Mouse (Mus musculus) erythroblast, embryonic 14.5 days (primary cell): ENCODE data around the gene Erf. TPM values are rescaled to one million over a fixed set of nuclear protein-coding genes. Genes with fewer than 3 reads are reported as not detected.

Experiments used
- H3K27me3 ChIP-seq: 2 replicates; pipeline ENCODE4 v1.6.1; 2012; ENCODE audit warnings: inconsistent platforms; ENCODE audit not compliant: control insufficient read depth
- H3K36me3 ChIP-seq: 2 replicates; pipeline ENCODE4 v1.6.1; 2012; ENCODE audit warnings: mild to moderate bottlenecking, inconsistent platforms; ENCODE audit not compliant: control insufficient read depth
- H3K4me1 ChIP-seq: 2 replicates; pipeline ENCODE4 v1.6.1; 2012; ENCODE audit warnings: inconsistent platforms; ENCODE audit not compliant: control insufficient read depth
- H3K4me3 ChIP-seq: replicated peaks from 2 replicates; pipeline ENCODE3; 2012; ENCODE audit warnings: moderate library complexity, mild to moderate bottlenecking, inconsistent platforms
- H3K9me3 ChIP-seq: 2 replicates; pipeline ENCODE4 v1.6.1; 2012; ENCODE audit warnings: low read length, inconsistent platforms, mixed read lengths; ENCODE audit not compliant: control insufficient read depth
- GATA1 ChIP-seq: IDR thresholded peaks from 2 replicates; pipeline ENCODE4 v1.6.1; 2012; ENCODE audit warnings: low read length, inconsistent platforms, mixed read lengths
- TAL1 ChIP-seq: IDR thresholded peaks from 3 replicates; pipeline ENCODE4 v1.6.1; 2012; ENCODE audit warnings: low read length, inconsistent platforms, mixed read lengths
- polyA plus RNA-seq: library from polyadenylated mRNA; stranded (reverse); fragments of >175 nt; gene quantifications from 2 replicates; pipeline ENCODE4 v1.2.3, GENCODE M21; 2012

The Erf gene
- polyA plus RNA-seq, 1 experiment, result 3.2 TPM

- TF ChIP-seq GATA1 (no peak), TAL1 (no peak)
- Histone ChIP-seq H3K9me3 (no peaks in the 10 kb centered on the region), H3K4me3 (peak overlapping the region; percentile 68), H3K27me3 (no peaks in the 10 kb centered on the region), H3K4me1 (peaks cover 77% of the 10 kb centered on the region), H3K36me3 (peaks cover 70% of the 10 kb centered on the region)
These were observed 30.7 kb downstream of the Erf start for GRCm38 (mm10) chr7:25219756-25220456.

- Histone ChIP-seq H3K4me1 (peaks cover 78% of the 10 kb centered on the region), H3K4me3 (peak overlapping the region; percentile 68), H3K9me3 (no peaks in the 10 kb centered on the region), H3K27me3 (no peaks in the 10 kb centered on the region), H3K36me3 (peaks cover 70% of the 10 kb centered on the region)
- TF ChIP-seq GATA1 (no peak), TAL1 (no peak)
These were observed 31.2 kb downstream of the Erf start for GRCm38 (mm10) chr7:25219416-25219750.

GRCm38 (mm10) chr7:25218705-25219415 is 31.7 kb downstream of the Erf start:
- Histone ChIP-seq H3K9me3 (no peaks in the 10 kb centered on the region), H3K27me3 (no peaks in the 10 kb centered on the region), H3K36me3 (peaks cover 70% of the 10 kb centered on the region), H3K4me1 (peaks cover 78% of the 10 kb centered on the region), H3K4me3 (peak overlapping the region; percentile 68)
- TF ChIP-seq TAL1 (no peak), GATA1 (no peak)

GRCm38 (mm10) chr7:25217653-25218395 is 32.7 kb downstream of the Erf start:
- no peaks in the 10 kb centered on the region for H3K27me3 ChIP-seq
- peaks cover 70% of the 10 kb centered on the region for H3K36me3 ChIP-seq
- no peaks in the 10 kb centered on the region for H3K9me3 ChIP-seq
- TF ChIP-seq GATA1, result no peak
- no peak for TF ChIP-seq TAL1
- peaks cover 73% of the 10 kb centered on the region for H3K4me1 ChIP-seq
- H3K4me3 ChIP-seq, result peak overlapping the region; percentile 68

- peaks cover 98% of the 10 kb centered on the region for H3K36me3 ChIP-seq
- H3K9me3 ChIP-seq, result no peaks in the 10 kb centered on the region
- TF ChIP-seq GATA1, result no peak
- no peak for TF ChIP-seq TAL1
- no peak overlapping the region for H3K4me3 ChIP-seq
- no peaks in the 10 kb centered on the region for H3K27me3 ChIP-seq
- peaks cover 78% of the 10 kb centered on the region for H3K4me1 ChIP-seq
These were observed 36.4 kb downstream of the Erf start for GRCm38 (mm10) chr7:25214172-25214571.

- Histone ChIP-seq H3K27me3 (no peaks in the 10 kb centered on the region), H3K36me3 (peaks cover 99% of the 10 kb centered on the region), H3K4me1 (peaks cover 82% of the 10 kb centered on the region), H3K9me3 (no peaks in the 10 kb centered on the region), H3K4me3 (no peak overlapping the region)
- TF ChIP-seq TAL1 (no peak), GATA1 (no peak)
These were observed 37.5 kb downstream of the Erf start for GRCm38 (mm10) chr7:25213099-25213498.

GRCm38 (mm10) chr7:25210482-25210881 is 40.1 kb downstream of the Erf start:
- Histone ChIP-seq H3K36me3 (peaks cover 100% of the 10 kb centered on the region), H3K27me3 (no peaks in the 10 kb centered on the region), H3K4me1 (peaks cover 90% of the 10 kb centered on the region), H3K9me3 (no peaks in the 10 kb centered on the region), H3K4me3 (peak overlapping the region; percentile 59)
- no peak for TF ChIP-seq TAL1
- TF ChIP-seq GATA1, result no peak

- Histone ChIP-seq H3K4me1 (peaks cover 92% of the 10 kb centered on the region), H3K9me3 (no peaks in the 10 kb centered on the region), H3K36me3 (peaks cover 100% of the 10 kb centered on the region), H3K4me3 (peak overlapping the region; percentile 59), H3K27me3 (no peaks in the 10 kb centered on the region)
- TF ChIP-seq GATA1 (peak; percentile 70), TAL1 (no peak)
These were observed 41.4 kb downstream of the Erf start for GRCm38 (mm10) chr7:25209161-25209622.
